Mouse (Mus musculus): Measurements from ENCODE around the gene Olfr220. TPM values are rescaled to one million over a fixed set of nuclear protein-coding genes. Genes with fewer than 3 reads are reported as not detected.

The Olfr220 gene
- polyA plus RNA-seq, 1 experiment from 2014 or later, result not detected

- H3K36me3 ChIP-seq (ENCODE audit: control insufficient read depth, insufficient read depth, low read length), result no peaks in the 10 kb centered on the region
- no peak for DNase-seq (ENCODE audit: low spot score)
- no peaks in the 10 kb centered on the region for H3K4me1 ChIP-seq (replicated peaks; ENCODE audit: control insufficient read depth, insufficient read depth)
- H3K4me2 ChIP-seq (replicated peaks; ENCODE audit: low read depth), result no peak overlapping the region
- H3K9me3 ChIP-seq (ENCODE audit: control insufficient read depth, low read length), result no peaks in the 10 kb centered on the region
- no peak for TF ChIP-seq CTCF (IDR thresholded peaks at IDR 0.05; ENCODE audit: low read depth)
- TF ChIP-seq EP300 (optimal IDR thresholded peaks at IDR 0.05), result no peak
- WGBS, result 38% methylated on average over 1 of the region's 1 CpGs
- H3K27ac ChIP-seq (replicated peaks), result no peak overlapping the region
- H3K4me3 ChIP-seq (ENCODE audit: low read depth, low read length), result no peak overlapping the region
- no peaks in the 10 kb centered on the region for H3K27me3 ChIP-seq (ENCODE audit: control insufficient read depth, insufficient read depth, low read length)
- ATAC-seq (ENCODE audit: low FRiP score, low TSS enrichment), result no peak
- H3K9ac ChIP-seq (ENCODE audit: low read length), result no peak overlapping the region
Measured at GRCm38 (mm10) chr1:174434121-174434520, 7.8 kb upstream of the Olfr220 start.

- 77% methylated on average over 2 of the region's 2 CpGs for WGBS
- H3K4me2 ChIP-seq (replicated peaks; ENCODE audit: low read depth), result no peak overlapping the region
- ATAC-seq (ENCODE audit: low FRiP score, low TSS enrichment) (no peak), DNase-seq (ENCODE audit: low spot score) (no peak)
- H3K9ac ChIP-seq (ENCODE audit: low read length), result no peak overlapping the region
- H3K27me3 ChIP-seq (ENCODE audit: control insufficient read depth, insufficient read depth, low read length), result no peaks in the 10 kb centered on the region
- H3K4me3 ChIP-seq (ENCODE audit: low read depth, low read length), result no peak overlapping the region
- no peaks in the 10 kb centered on the region for H3K4me1 ChIP-seq (replicated peaks; ENCODE audit: control insufficient read depth, insufficient read depth)
- no peaks in the 10 kb centered on the region for H3K9me3 ChIP-seq (ENCODE audit: control insufficient read depth, low read length)
- no peak for TF ChIP-seq EP300 (optimal IDR thresholded peaks at IDR 0.05)
- TF ChIP-seq CTCF (IDR thresholded peaks at IDR 0.05; ENCODE audit: low read depth), result no peak
- no peak overlapping the region for H3K27ac ChIP-seq (replicated peaks)
- H3K36me3 ChIP-seq (ENCODE audit: control insufficient read depth, insufficient read depth, low read length), result no peaks in the 10 kb centered on the region
Measured at GRCm38 (mm10) chr1:174455100-174455499, 13.2 kb downstream of the Olfr220 start.

GRCm38 (mm10) chr1:174465385-174465784 lies 23.5 kb downstream of the Olfr220 start:
- 78% methylated on average over 3 of the region's 3 CpGs for WGBS
- ATAC-seq (ENCODE audit: low FRiP score, low TSS enrichment) (no peak), DNase-seq (ENCODE audit: low spot score) (no peak)
- no peaks in the 10 kb centered on the region for H3K9me3 ChIP-seq (ENCODE audit: control insufficient read depth, low read length)
- TF ChIP-seq CTCF (IDR thresholded peaks at IDR 0.05; ENCODE audit: low read depth) (no peak), EP300 (optimal IDR thresholded peaks at IDR 0.05) (no peak)
- no peak overlapping the region for H3K9ac ChIP-seq (ENCODE audit: low read length)
- H3K4me1 ChIP-seq (replicated peaks; ENCODE audit: control insufficient read depth, insufficient read depth), result no peaks in the 10 kb centered on the region
- no peaks in the 10 kb centered on the region for H3K27me3 ChIP-seq (ENCODE audit: control insufficient read depth, insufficient read depth, low read length)
- no peak overlapping the region for H3K27ac ChIP-seq (replicated peaks)
- no peak overlapping the region for H3K4me3 ChIP-seq (ENCODE audit: low read depth, low read length)
- H3K4me2 ChIP-seq (replicated peaks; ENCODE audit: low read depth), result no peak overlapping the region
- no peaks in the 10 kb centered on the region for H3K36me3 ChIP-seq (ENCODE audit: control insufficient read depth, insufficient read depth, low read length)

- no peaks in the 10 kb centered on the region for H3K9me3 ChIP-seq (ENCODE audit: control insufficient read depth, low read length)
- DNase-seq (ENCODE audit: low spot score) (no peak), ATAC-seq (ENCODE audit: low FRiP score, low TSS enrichment) (no peak)
- no peak overlapping the region for H3K4me2 ChIP-seq (replicated peaks; ENCODE audit: low read depth)
- no peaks in the 10 kb centered on the region for H3K36me3 ChIP-seq (ENCODE audit: control insufficient read depth, insufficient read depth, low read length)
- H3K27ac ChIP-seq (replicated peaks), result no peak overlapping the region
- H3K4me3 ChIP-seq (ENCODE audit: low read depth, low read length), result no peak overlapping the region
- no peaks in the 10 kb centered on the region for H3K27me3 ChIP-seq (ENCODE audit: control insufficient read depth, insufficient read depth, low read length)
- no peaks in the 10 kb centered on the region for H3K4me1 ChIP-seq (replicated peaks; ENCODE audit: control insufficient read depth, insufficient read depth)
- TF ChIP-seq CTCF (IDR thresholded peaks at IDR 0.05; ENCODE audit: low read depth) (peak; percentile 80), EP300 (optimal IDR thresholded peaks at IDR 0.05) (no peak)
- 30% methylated on average over 2 of the region's 2 CpGs for WGBS
- no peak overlapping the region for H3K9ac ChIP-seq (ENCODE audit: low read length)
Measured at GRCm38 (mm10) chr1:174466240-174466639, 24.4 kb downstream of the Olfr220 start.

DNA sequence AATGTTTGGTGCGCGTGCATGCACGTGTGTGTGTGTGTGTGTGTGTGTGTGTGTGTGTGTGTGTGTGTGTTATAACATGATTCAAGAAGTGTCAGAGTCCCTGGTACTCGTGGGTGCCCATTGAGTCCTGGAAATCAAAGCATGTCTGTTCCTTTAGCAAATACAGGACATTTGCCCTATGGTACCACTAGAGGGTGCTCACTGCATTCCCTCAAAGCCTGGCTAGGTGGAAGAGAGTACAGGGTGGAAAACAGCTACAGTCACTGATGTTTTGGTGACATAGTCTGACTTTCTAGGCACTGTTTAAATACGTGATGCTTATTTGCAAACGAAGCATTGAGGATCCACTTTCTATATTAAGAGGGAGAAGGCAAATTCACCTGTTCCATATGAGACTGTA lies 27.9 kb downstream of the Olfr220 start:
- H3K4me1 ChIP-seq (replicated peaks; ENCODE audit: control insufficient read depth, insufficient read depth), result no peaks in the 10 kb centered on the region
- ATAC-seq (ENCODE audit: low FRiP score, low TSS enrichment) (peak; percentile 61), DNase-seq (ENCODE audit: low spot score) (peak; percentile 36)
- WGBS, result 4% methylated on average over 6 of the region's 6 CpGs
- no peaks in the 10 kb centered on the region for H3K36me3 ChIP-seq (ENCODE audit: control insufficient read depth, insufficient read depth, low read length)
- no peak overlapping the region for H3K4me3 ChIP-seq (ENCODE audit: low read depth, low read length)
- no peak overlapping the region for H3K4me2 ChIP-seq (replicated peaks; ENCODE audit: low read depth)
- H3K27me3 ChIP-seq (ENCODE audit: control insufficient read depth, insufficient read depth, low read length), result no peaks in the 10 kb centered on the region
- no peaks in the 10 kb centered on the region for H3K9me3 ChIP-seq (ENCODE audit: control insufficient read depth, low read length)
- H3K27ac ChIP-seq (replicated peaks), result no peak overlapping the region
- H3K9ac ChIP-seq (ENCODE audit: low read length), result no peak overlapping the region
- TF ChIP-seq EP300 (optimal IDR thresholded peaks at IDR 0.05) (no peak), CTCF (IDR thresholded peaks at IDR 0.05; ENCODE audit: low read depth) (peak; percentile 95)

DNA sequence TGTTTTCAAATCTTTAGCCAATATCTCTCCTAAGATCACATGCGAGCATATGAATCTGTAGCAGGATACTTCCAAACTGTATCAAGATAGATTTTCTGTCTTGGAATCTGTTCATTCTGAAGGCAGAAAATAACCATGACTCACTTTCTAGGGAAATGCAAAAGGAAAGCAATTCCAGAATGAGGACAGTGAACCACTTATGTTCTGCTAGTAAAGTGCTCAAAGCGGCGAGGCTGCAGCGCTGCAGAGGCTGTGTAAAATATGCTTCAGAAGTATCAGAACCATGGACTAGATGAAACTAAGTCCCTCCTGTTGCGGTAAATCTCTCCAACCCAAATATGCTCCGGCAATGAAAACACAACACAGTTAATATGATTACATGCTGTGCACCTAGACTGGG lies 40.7 kb downstream of the Olfr220 start:
- H3K9me3 ChIP-seq (ENCODE audit: control insufficient read depth, low read length), result no peaks in the 10 kb centered on the region
- no peak for TF ChIP-seq EP300 (optimal IDR thresholded peaks at IDR 0.05)
- no peak for TF ChIP-seq CTCF (IDR thresholded peaks at IDR 0.05; ENCODE audit: low read depth)
- no peak overlapping the region for H3K27ac ChIP-seq (replicated peaks)
- no peak overlapping the region for H3K9ac ChIP-seq (ENCODE audit: low read length)
- no peaks in the 10 kb centered on the region for H3K4me1 ChIP-seq (replicated peaks; ENCODE audit: control insufficient read depth, insufficient read depth)
- DNase-seq (ENCODE audit: low spot score), result no peak
- 90% methylated on average over 6 of the region's 6 CpGs for WGBS
- no peak overlapping the region for H3K4me2 ChIP-seq (replicated peaks; ENCODE audit: low read depth)
- H3K27me3 ChIP-seq (ENCODE audit: control insufficient read depth, insufficient read depth, low read length), result no peaks in the 10 kb centered on the region
- H3K4me3 ChIP-seq (ENCODE audit: low read depth, low read length), result no peak overlapping the region
- ATAC-seq (ENCODE audit: low FRiP score, low TSS enrichment), result no peak
- no peaks in the 10 kb centered on the region for H3K36me3 ChIP-seq (ENCODE audit: control insufficient read depth, insufficient read depth, low read length)
